Mouse (Mus musculus) heart, embryonic 14.5 days (tissue): Measurements from ENCODE around the gene Crtap. TPM values are rescaled to one million over a fixed set of nuclear protein-coding genes. Genes with fewer than 3 reads are reported as not detected.
"Not testable (repeated sequence)": the region's sequence is repeated elsewhere in the genome, so short reads cannot be mapped to it uniquely, and the experiment has no call there.

ENCODE experiments used
- ATAC-seq: fragments of 200-750 bp; cut with Nextera tagmentation; 2 replicates; pipeline ENCODE4 v1.8.0; 2017; ENCODE audit warnings: low read depth, moderate TSS enrichment; ENCODE audit not compliant: insufficient number of reproducible peaks, insufficient read depth, low FRiP score
- H3K27ac ChIP-seq, 2 experiments: fragments of 200-500 bp in 1 of 2; fragments of 300-500 bp in 1 of 2; sonication (generic) in 1 of 2; replicated peaks in 1 of 2; 2 replicates each; pipeline ENCODE4 v1.5.1; 2012 to 2014; ENCODE audit warnings: low read depth in 2 of 2, low read length in 2 of 2, control low read depth in 1 of 2, mild to moderate bottlenecking in 1 of 2, mixed read lengths in 1 of 2; ENCODE audit not compliant: control insufficient read depth in 1 of 2, insufficient read depth in 1 of 2
- H3K27me3 ChIP-seq: fragments of 300-500 bp; sonication (generic); 2 replicates; pipeline ENCODE4 v1.6.1; 2014; ENCODE audit warnings: mild to moderate bottlenecking, low read length, control low read depth; ENCODE audit not compliant: control insufficient read depth, insufficient read depth
- H3K36me3 ChIP-seq: fragments of 300-500 bp; sonication (generic); 2 replicates; pipeline ENCODE4 v1.6.1; 2014; ENCODE audit warnings: mild to moderate bottlenecking, control low read depth, low read length, mixed read lengths; ENCODE audit not compliant: control insufficient read depth, insufficient read depth
- H3K4me1 ChIP-seq, 2 experiments: fragments of 200-500 bp in 1 of 2; fragments of 300-500 bp in 1 of 2; sonication (generic) in 1 of 2; 2 replicates each; pipeline ENCODE4 v1.6.1; 2012 to 2014; ENCODE audit warnings: low read length in 2 of 2, control low read depth in 1 of 2, mixed read lengths in 1 of 2; ENCODE audit not compliant: control insufficient read depth in 2 of 2, insufficient read depth in 2 of 2
- H3K4me2 ChIP-seq: fragments of 300-500 bp; sonication (generic); 2 replicates; pipeline ENCODE4 v1.6.1; 2014; ENCODE audit warnings: mild to moderate bottlenecking, low read length
- H3K4me3 ChIP-seq, 2 experiments: fragments of 200-500 bp in 1 of 2; fragments of 300-500 bp in 1 of 2; sonication (generic) in 1 of 2; 2 replicates each; pipeline ENCODE4 v1.5.1; 2012 to 2014; ENCODE audit warnings: low read length in 2 of 2, mild to moderate bottlenecking in 2 of 2, control low read depth in 1 of 2, low read depth in 1 of 2, moderate library complexity in 1 of 2; ENCODE audit not compliant: control insufficient read depth in 1 of 2, insufficient read depth in 1 of 2
- H3K9ac ChIP-seq: fragments of 300-500 bp; sonication (generic); 2 replicates; pipeline ENCODE4 v1.6.1; 2014; ENCODE audit warnings: mild to moderate bottlenecking, low read length
- H3K9me3 ChIP-seq: fragments of 300-500 bp; sonication (generic); 2 replicates; pipeline ENCODE4 v1.6.1; 2016; ENCODE audit warnings: low read length, control low read depth; ENCODE audit not compliant: control insufficient read depth
- WGBS: fragments of 180-500 bp; shearing (Covaris S2); extraction: QIAGEN DNeasy Blood & Tissue Kit; methylation state at CpG from one replicate; pipeline ENCODE4 v1.1.7; 2014; 5-methylcytosine and 5-hydroxymethylcytosine counted together
- polyA plus RNA-seq: library from polyadenylated mRNA; unstranded; fragments of >200 nt; fragmentation: Nextera tagmentation; extraction: Ambion mirVana; gene quantifications from 2 replicates; pipeline ENCODE4 v1.2.1, GENCODE M21; 2014

The Crtap gene
- polyA plus RNA-seq, 1 experiment from 2014 or later, result 156 TPM

DNA sequence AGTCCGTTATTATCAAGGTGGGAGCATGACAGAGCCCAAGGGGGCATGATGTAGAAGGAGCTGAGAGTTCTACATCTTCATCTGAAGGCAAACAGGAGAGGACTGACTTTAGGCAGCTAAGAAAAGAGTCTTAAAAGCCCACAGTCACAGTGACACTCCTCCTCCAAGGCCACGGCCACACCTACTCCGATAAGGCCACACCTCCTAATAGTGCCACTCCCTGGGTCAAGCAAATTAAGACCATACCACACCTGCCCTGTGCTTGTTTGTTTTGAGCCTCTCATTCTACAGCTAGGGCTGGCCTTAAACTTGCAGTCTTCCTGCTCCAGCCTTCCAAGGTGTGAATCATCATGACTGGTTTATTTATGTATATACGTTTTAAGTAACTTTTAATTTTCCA lies 4.8 kb upstream of the Crtap start:
- ATAC-seq, result no peak
- Histone ChIP-seq H3K27me3 (no peaks in the 10 kb centered on the region), H3K4me1 (no peaks in the 10 kb centered on the region), H3K4me3 (no peak overlapping the region), H3K4me2 (no peak overlapping the region), H3K9me3 (no peaks in the 10 kb centered on the region), H3K27ac (no peak overlapping the region), H3K9ac (no peak overlapping the region), H3K36me3 (no peaks in the 10 kb centered on the region)
- WGBS, result 84% methylated on average over 4 of the region's 4 CpGs

DNA sequence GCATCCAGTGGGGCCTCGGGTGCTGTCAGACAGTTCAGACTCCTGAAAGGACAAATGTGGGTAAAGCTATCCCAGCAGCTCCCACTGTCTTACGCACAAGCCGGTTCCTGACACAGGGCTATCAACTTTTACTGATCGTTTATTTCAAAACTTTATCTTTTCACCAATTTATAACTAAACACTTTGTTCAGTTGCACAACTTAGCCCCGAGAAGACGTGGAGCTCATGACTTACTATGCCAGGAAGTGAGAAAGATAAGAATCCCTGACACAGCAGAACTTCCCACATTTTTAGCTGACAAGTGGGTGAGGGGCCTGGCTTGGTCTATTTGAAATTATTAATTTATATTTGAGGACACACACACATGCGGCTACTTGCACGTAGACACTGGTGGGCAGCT lies 4.2 kb upstream of the Crtap start:
- WGBS, result 54% methylated on average over 8 of the region's 8 CpGs
- Histone ChIP-seq H3K4me1 (no peaks in the 10 kb centered on the region; a peak in 1 of 4 replicates), H3K27me3 (no peaks in the 10 kb centered on the region), H3K4me2 (no peak overlapping the region), H3K27ac (no peak overlapping the region), H3K36me3 (no peaks in the 10 kb centered on the region), H3K4me3 (no peak overlapping the region), H3K9me3 (no peaks in the 10 kb centered on the region), H3K9ac (no peak overlapping the region)
- no peak for ATAC-seq

DNA sequence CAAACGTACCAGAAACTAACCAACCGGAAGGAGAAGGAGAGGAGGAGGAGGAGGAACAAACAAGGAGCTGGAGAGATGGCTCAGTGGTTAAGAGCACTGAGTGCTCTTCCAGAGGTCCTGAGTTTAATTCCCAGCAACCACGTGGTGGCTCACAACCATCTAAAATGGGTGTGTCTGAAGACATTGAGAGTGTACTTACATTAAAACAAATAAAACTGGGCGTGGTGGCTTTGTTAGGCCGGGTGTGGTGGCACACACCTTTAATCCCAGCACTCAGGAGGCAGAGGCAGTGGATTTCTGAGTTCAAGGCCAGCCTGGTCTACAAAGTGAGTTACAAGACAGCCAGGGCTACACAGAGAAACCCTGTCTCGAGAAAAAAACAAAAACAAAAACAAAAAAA lies 3.7 kb upstream of the Crtap start:
- ATAC-seq, H3K27me3 ChIP-seq, H3K27ac ChIP-seq, H3K9ac ChIP-seq, H3K4me1 ChIP-seq, H3K36me3 ChIP-seq, H3K9me3 ChIP-seq, H3K4me2 ChIP-seq, H3K4me3 ChIP-seq: not testable (repeated sequence)
- 61% methylated on average over 6 of the region's 6 CpGs for WGBS

DNA sequence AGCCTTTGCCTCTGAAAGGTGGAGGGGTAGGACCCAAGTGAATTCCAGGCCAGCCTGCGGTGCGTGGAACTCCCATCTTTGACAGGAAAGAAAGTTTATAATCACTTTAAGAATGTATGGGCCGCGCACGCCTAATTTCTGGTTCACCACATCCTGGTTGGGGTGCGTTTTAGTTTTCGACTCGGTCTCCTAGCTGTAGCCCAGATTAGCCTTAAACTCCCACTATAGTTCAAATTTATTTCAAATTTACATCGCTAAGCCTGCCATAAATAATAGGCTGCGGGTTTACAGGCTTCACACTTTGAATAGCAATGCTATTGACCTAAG lies 237 bp upstream of the Crtap start:
- Histone ChIP-seq H3K27me3 (no peaks in the 10 kb centered on the region), H3K27ac (peak overlapping the region in 1 of 2 experiments; percentile 87; a peak in 2 of 4 replicates), H3K36me3 (peaks cover 4% of the 10 kb centered on the region; the same call in 1 of the 2 replicates), H3K9ac (peak overlapping the region; percentile 92), H3K9me3 (no peaks in the 10 kb centered on the region), H3K4me1 (peaks cover 20 to 23% of the 10 kb centered on the region in 2 experiments), H3K4me3 (peak overlapping the region; percentile 62 to 88), H3K4me2 (peak overlapping the region; percentile 85)
- no peak for ATAC-seq
- 2% methylated on average over 10 of the region's 10 CpGs for WGBS

DNA sequence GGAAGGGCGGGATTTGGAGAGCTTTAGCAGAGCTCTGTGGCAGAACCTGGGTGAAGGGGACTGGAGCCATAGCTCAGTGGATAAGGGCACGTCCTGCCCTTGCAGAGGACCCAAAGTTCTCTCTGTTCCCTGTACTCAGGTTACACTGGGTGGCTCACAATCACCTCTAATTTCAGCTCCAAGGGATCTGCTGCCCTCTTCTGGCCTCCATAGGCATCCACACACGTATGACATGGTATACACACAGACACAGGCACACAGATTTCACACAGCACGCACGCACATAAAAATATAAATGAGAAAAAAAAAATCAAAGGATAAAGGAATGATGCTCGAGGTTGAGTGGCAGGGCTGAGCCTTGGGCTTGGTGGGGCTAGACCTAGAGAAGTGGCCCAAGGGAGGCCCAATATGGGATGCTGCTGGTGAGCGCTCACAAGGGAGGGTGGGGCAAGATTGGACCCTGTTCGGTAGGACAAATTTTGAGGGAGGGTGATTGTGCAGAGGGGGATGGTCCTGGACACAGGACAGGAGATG lies 1.0 kb downstream of the Crtap start:
- H3K27ac ChIP-seq, result peak overlapping the region; percentile 87 to 98
- peak overlapping the region; percentile 92; the same call in 1 of the 2 replicates for H3K9ac ChIP-seq
- peaks cover 16% of the 10 kb centered on the region for H3K36me3 ChIP-seq
- no peak for ATAC-seq
- peak overlapping the region; percentile 62 to 88 for H3K4me3 ChIP-seq
- H3K4me1 ChIP-seq, result peaks cover 20 to 23% of the 10 kb centered on the region in 2 experiments
- WGBS, result 69% methylated on average over 8 of the region's 8 CpGs
- H3K27me3 ChIP-seq, result no peaks in the 10 kb centered on the region
- H3K9me3 ChIP-seq, result no peaks in the 10 kb centered on the region
- H3K4me2 ChIP-seq, result peak overlapping the region; percentile 85

DNA sequence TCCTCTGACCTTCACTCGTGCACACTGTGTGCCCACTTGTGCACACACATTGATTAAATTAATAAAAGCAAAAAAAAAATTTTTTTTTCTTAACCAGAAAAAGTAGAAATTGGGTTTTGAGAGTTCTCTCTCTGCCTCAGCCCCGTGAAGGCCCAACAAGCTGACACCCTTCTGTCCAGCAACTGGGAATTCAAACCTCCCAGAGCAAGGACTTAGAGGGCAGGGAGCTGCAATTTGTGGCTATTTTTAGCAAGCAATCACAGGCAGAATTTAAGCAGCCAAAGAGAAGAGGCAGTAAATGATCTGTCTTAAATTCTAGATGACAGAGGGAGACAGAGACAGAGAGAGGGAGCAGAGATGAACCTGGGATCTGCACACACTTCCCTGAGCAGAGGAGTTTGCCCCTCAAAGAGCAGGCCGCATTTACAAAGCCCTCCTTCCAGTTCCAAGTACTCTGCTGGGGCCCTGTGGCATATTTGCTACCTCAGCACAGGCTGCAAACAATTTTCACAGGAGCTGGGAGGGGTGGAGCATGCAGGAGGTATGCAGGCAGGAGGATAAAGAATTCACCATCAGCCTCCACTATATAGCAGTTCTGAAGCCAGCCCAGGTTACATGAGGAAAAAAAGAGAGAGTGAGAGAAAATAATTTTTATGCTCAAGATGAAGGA lies 1.6 kb downstream of the Crtap start:
- peak overlapping the region; percentile 87 to 98 for H3K27ac ChIP-seq
- ATAC-seq, result no peak
- H3K4me3 ChIP-seq, result peak overlapping the region; percentile 0 to 20; a peak in 1 of 4 replicates
- peak overlapping the region; percentile 85 for H3K4me2 ChIP-seq
- H3K27me3 ChIP-seq, result no peaks in the 10 kb centered on the region
- H3K9me3 ChIP-seq, result no peaks in the 10 kb centered on the region
- peaks cover 22% of the 10 kb centered on the region for H3K36me3 ChIP-seq
- WGBS, result 42% methylated on average over 3 of the region's 3 CpGs
- peak overlapping the region; percentile 35; the same call in 1 of the 2 replicates for H3K9ac ChIP-seq
- peaks cover 20 to 23% of the 10 kb centered on the region in 2 experiments for H3K4me1 ChIP-seq

DNA sequence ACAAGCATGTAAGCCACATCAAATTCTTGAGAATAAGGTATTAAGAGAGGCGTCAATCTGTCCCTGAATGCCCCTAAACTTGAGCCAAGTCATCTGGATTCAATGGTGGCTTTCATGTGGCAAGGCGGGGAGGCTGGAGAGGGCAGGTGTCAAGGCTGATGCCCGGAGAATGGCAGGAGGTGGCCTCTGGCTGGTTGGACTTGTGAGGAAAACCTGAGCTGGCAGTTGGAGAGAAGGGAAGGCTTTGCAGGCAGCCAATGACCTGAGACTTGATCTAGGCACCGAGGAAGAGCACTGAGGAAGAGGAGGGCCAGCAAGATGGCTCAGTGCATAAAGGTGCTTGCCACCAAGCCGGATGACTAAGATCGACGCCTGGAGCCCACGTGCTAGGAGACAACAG lies 2.2 kb downstream of the Crtap start:
- Histone ChIP-seq H3K9me3 (no peaks in the 10 kb centered on the region), H3K9ac (peak overlapping the region; percentile 35), H3K4me2 (peak overlapping the region; percentile 85), H3K27me3 (no peaks in the 10 kb centered on the region), H3K36me3 (peaks cover 28% of the 10 kb centered on the region), H3K4me1 (peaks cover 20 to 23% of the 10 kb centered on the region in 2 experiments), H3K27ac (peak overlapping the region; percentile 87 to 98), H3K4me3 (0 out of 4 replicates have a peak overlapping the region, but pooled peaks of 1 of the 2 experiments have one; percentile 0)
- 56% methylated on average over 8 of the region's 8 CpGs for WGBS
- ATAC-seq, result no peak
